Mouse (Mus musculus): ENCODE data around the gene Pafah1b2. TPM values are rescaled to one million over a fixed set of nuclear protein-coding genes. Genes with fewer than 3 reads are reported as not detected.

Pafah1b2 gene
- polyA plus RNA-seq, 1 experiment from 2014 or later = 290 TPM

- Histone ChIP-seq H3K9ac (no peak overlapping the region), H3K36me3 (replicated peaks) (no peaks in the 10 kb centered on the region), H3K4me3 (no peak overlapping the region), H3K27me3 (replicated peaks) (no peaks in the 10 kb centered on the region), H3K9me3 (no peaks in the 10 kb centered on the region), H3K4me1 (no peaks in the 10 kb centered on the region), H3K27ac (no peak overlapping the region), H3K4me2 (no peak overlapping the region)
- no peak for ATAC-seq (replicated peaks)
- 96% methylated on average over 13 of the region's 13 CpGs for WGBS
Observed at GRCm38 (mm10) chr9:46038786-46039185, 26.3 kb upstream of the Pafah1b2 start.

GRCm38 (mm10) chr9:46036881-46037280 is 24.4 kb upstream of the Pafah1b2 start:
- Histone ChIP-seq H3K9me3 (no peaks in the 10 kb centered on the region), H3K27ac (no peak overlapping the region), H3K36me3 (replicated peaks) (no peaks in the 10 kb centered on the region), H3K9ac (no peak overlapping the region), H3K4me3 (no peak overlapping the region), H3K27me3 (replicated peaks) (no peaks in the 10 kb centered on the region), H3K4me1 (peaks cover 8% of the 10 kb centered on the region; the same call in 1 of the 2 replicates), H3K4me2 (no peak overlapping the region)
- no peak for ATAC-seq (replicated peaks)
- 97% methylated on average over 8 of the region's 8 CpGs for WGBS

- no peaks in the 10 kb centered on the region for H3K9me3 ChIP-seq
- H3K4me2 ChIP-seq = no peak overlapping the region
- ATAC-seq (replicated peaks) = no peak
- H3K4me1 ChIP-seq = peaks cover 9% of the 10 kb centered on the region; the same call in 1 of the 2 replicates
- H3K27me3 ChIP-seq (replicated peaks) = no peaks in the 10 kb centered on the region
- no peak overlapping the region for H3K4me3 ChIP-seq
- H3K27ac ChIP-seq = no peak overlapping the region
- WGBS = 76% methylated on average over 9 of the region's 9 CpGs
- H3K36me3 ChIP-seq (replicated peaks) = no peaks in the 10 kb centered on the region
- no peak overlapping the region for H3K9ac ChIP-seq
Observed at GRCm38 (mm10) chr9:46035290-46035871, 22.9 kb upstream of the Pafah1b2 start.

DNA sequence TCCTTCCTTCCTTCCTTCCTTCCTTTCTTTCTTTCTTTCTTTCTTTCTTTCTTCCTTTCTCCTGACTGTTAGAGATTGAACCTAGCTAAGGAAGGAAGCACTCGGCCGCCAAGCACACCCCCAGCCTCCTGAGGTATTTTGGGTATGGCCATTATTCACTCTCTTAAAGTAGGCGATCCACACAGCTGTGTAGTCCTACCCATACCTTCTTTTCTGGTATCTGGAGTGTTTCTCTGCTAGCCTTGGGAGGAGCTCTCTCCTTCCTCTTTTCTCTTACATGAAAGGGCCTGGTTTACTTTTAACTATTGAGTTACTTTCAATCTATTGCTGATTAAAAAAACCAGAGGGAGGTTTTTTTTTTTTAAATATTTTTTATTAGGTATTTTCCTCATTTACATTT is 21.4 kb upstream of the Pafah1b2 start:
- no peak for ATAC-seq (replicated peaks)
- peaks cover 9% of the 10 kb centered on the region; the same call in 1 of the 2 replicates for H3K4me1 ChIP-seq
- no peaks in the 10 kb centered on the region for H3K36me3 ChIP-seq (replicated peaks)
- no peak overlapping the region for H3K27ac ChIP-seq
- H3K4me2 ChIP-seq = no peak overlapping the region
- no peak overlapping the region for H3K4me3 ChIP-seq
- no peaks in the 10 kb centered on the region for H3K27me3 ChIP-seq (replicated peaks)
- no peak overlapping the region for H3K9ac ChIP-seq
- H3K9me3 ChIP-seq = no peaks in the 10 kb centered on the region
- WGBS = 96% methylated on average over 3 of the region's 3 CpGs

DNA sequence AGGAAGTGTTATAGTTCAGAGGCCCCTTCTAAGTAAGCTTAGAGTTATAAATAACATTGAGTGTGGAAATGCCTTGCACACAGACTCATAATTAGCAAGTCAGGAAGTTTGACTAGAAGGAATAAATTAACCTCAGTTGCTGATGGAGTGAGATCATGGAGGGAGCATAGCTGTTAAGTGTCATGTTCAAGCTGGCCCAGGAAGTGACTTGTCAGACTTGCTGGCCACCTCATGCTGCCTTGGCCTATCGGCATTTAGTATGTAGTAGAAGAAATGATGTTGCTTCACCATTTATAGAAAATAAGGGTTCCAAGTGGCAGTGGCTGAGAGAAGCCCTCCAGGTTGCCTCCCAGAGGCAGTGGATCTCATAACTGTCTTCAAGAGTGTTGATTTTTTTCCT is 20.6 kb upstream of the Pafah1b2 start:
- ATAC-seq (replicated peaks) = no peak
- no peak overlapping the region for H3K9ac ChIP-seq
- H3K36me3 ChIP-seq (replicated peaks) = no peaks in the 10 kb centered on the region
- H3K27me3 ChIP-seq (replicated peaks) = no peaks in the 10 kb centered on the region
- H3K4me3 ChIP-seq = no peak overlapping the region
- no peak overlapping the region for H3K4me2 ChIP-seq
- H3K4me1 ChIP-seq = peaks cover 9% of the 10 kb centered on the region; the same call in 1 of the 2 replicates
- 84% methylated on average over 1 of the region's 1 CpGs for WGBS
- H3K27ac ChIP-seq = no peak overlapping the region
- no peaks in the 10 kb centered on the region for H3K9me3 ChIP-seq

DNA sequence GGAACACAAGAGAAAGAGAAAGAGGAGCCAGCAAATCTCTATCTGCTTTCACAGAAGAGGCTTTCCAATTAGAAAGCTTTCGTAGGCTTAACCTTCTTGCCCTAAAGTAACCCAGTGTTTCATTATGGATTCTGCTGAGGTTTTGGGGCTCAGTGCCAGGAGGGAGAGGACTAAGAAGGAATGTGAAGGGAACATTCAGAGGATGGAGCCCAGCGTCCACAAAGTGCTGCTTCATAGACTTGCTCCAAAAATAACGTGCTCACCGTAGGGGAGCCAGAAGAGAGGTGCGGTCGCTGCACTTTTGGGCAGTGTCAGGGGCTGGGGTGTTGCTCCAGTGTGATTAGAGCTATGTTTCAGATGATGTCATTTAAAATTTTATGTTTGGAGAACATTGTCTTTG is 19.7 kb upstream of the Pafah1b2 start:
- ATAC-seq (replicated peaks) = no peak
- H3K4me3 ChIP-seq = no peak overlapping the region
- peaks cover 9% of the 10 kb centered on the region; the same call in 1 of the 2 replicates for H3K4me1 ChIP-seq
- no peak overlapping the region for H3K27ac ChIP-seq
- no peaks in the 10 kb centered on the region for H3K27me3 ChIP-seq (replicated peaks)
- no peaks in the 10 kb centered on the region for H3K36me3 ChIP-seq (replicated peaks)
- WGBS = 72% methylated on average over 6 of the region's 6 CpGs
- H3K9ac ChIP-seq = no peak overlapping the region
- no peaks in the 10 kb centered on the region for H3K9me3 ChIP-seq
- no peak overlapping the region for H3K4me2 ChIP-seq

- no peaks in the 10 kb centered on the region for H3K27me3 ChIP-seq (replicated peaks)
- ATAC-seq (replicated peaks) = no peak
- no peaks in the 10 kb centered on the region for H3K9me3 ChIP-seq
- no peak overlapping the region for H3K9ac ChIP-seq
- no peak overlapping the region for H3K27ac ChIP-seq
- no peak overlapping the region for H3K4me3 ChIP-seq
- 87% methylated on average over 6 of the region's 6 CpGs for WGBS
- H3K4me1 ChIP-seq = peaks cover 9% of the 10 kb centered on the region; the same call in 1 of the 2 replicates
- no peak overlapping the region for H3K4me2 ChIP-seq
- H3K36me3 ChIP-seq (replicated peaks) = no peaks in the 10 kb centered on the region
Observed at GRCm38 (mm10) chr9:46030968-46031367, 18.5 kb upstream of the Pafah1b2 start.

GRCm38 (mm10) chr9:46030184-46030583 is 17.7 kb upstream of the Pafah1b2 start:
- 85% methylated on average over 5 of the region's 5 CpGs for WGBS
- Histone ChIP-seq H3K9ac (no peak overlapping the region), H3K4me2 (no peak overlapping the region), H3K9me3 (no peaks in the 10 kb centered on the region), H3K27me3 (replicated peaks) (no peaks in the 10 kb centered on the region), H3K4me3 (no peak overlapping the region), H3K27ac (no peak overlapping the region), H3K36me3 (replicated peaks) (no peaks in the 10 kb centered on the region), H3K4me1 (peaks cover 9% of the 10 kb centered on the region; the same call in 1 of the 2 replicates)
- no peak for ATAC-seq (replicated peaks)

DNA sequence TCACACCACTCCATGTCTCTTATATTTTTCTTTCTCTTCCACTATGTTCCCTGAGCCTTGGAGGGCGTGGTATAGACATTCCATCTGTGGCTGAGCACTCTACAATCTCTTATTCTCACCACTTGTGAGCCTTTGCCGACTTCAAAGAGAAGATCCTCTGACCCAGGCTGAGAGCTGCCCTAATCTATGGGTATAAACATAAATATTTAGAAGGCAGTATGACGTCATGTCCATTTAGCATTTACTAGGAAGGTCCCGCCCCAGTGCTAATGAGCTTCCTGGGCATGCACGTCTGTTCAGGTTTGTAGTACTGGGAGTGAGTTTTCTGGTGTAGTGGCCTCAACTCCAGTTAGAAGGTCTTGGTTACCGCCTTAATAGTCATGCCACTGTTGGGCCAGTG is 17.0 kb upstream of the Pafah1b2 start:
- no peak overlapping the region for H3K4me3 ChIP-seq
- no peak for ATAC-seq (replicated peaks)
- peaks cover 9% of the 10 kb centered on the region; the same call in 1 of the 2 replicates for H3K4me1 ChIP-seq
- no peaks in the 10 kb centered on the region for H3K27me3 ChIP-seq (replicated peaks)
- no peak overlapping the region for H3K4me2 ChIP-seq
- H3K9ac ChIP-seq = no peak overlapping the region
- H3K9me3 ChIP-seq = no peaks in the 10 kb centered on the region
- no peaks in the 10 kb centered on the region for H3K36me3 ChIP-seq (replicated peaks)
- WGBS = 73% methylated on average over 6 of the region's 6 CpGs
- H3K27ac ChIP-seq = no peak overlapping the region

DNA sequence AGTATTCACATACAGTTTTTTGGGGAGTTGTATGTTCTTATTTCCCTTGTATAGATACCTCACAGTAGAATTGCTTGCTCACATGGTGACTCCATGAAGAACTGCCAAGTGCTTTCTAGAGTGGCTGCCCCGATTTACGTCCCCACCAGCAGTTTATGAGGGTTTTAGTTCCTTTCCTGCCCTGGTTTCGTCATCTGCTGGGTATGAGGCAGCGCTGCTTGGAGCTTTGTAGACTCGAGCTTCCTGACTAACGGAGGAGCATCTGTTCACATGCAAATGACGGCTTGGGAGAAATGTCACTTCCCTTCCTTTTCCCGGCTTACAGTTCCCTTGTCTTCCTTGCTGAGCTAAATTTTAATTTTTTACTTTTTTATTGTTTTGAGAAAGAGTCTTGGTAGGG is 15.5 kb upstream of the Pafah1b2 start:
- ATAC-seq (replicated peaks) = no peak
- no peak overlapping the region for H3K4me2 ChIP-seq
- H3K4me3 ChIP-seq = no peak overlapping the region
- no peaks in the 10 kb centered on the region for H3K27me3 ChIP-seq (replicated peaks)
- 25% methylated on average over 8 of the region's 8 CpGs for WGBS
- H3K9me3 ChIP-seq = no peaks in the 10 kb centered on the region
- H3K27ac ChIP-seq = no peak overlapping the region
- H3K36me3 ChIP-seq (replicated peaks) = no peaks in the 10 kb centered on the region
- peaks cover 9% of the 10 kb centered on the region; the same call in 1 of the 2 replicates for H3K4me1 ChIP-seq
- no peak overlapping the region for H3K9ac ChIP-seq

- H3K9ac ChIP-seq = no peak overlapping the region
- WGBS = 85% methylated on average over 9 of the region's 9 CpGs
- no peak overlapping the region for H3K27ac ChIP-seq
- H3K4me1 ChIP-seq = no peaks in the 10 kb centered on the region
- H3K36me3 ChIP-seq (replicated peaks) = no peaks in the 10 kb centered on the region
- no peak overlapping the region for H3K4me2 ChIP-seq
- no peaks in the 10 kb centered on the region for H3K27me3 ChIP-seq (replicated peaks)
- H3K4me3 ChIP-seq = no peak overlapping the region
- no peaks in the 10 kb centered on the region for H3K9me3 ChIP-seq
- no peak for ATAC-seq (replicated peaks)
Observed at GRCm38 (mm10) chr9:46026058-46026849, 13.8 kb upstream of the Pafah1b2 start.

- no peak overlapping the region for H3K4me3 ChIP-seq
- 94% methylated on average over 11 of the region's 11 CpGs for WGBS
- no peak for ATAC-seq (replicated peaks)
Observed at GRCm38 (mm10) chr9:46023591-46023990, 11.1 kb upstream of the Pafah1b2 start.

DNA sequence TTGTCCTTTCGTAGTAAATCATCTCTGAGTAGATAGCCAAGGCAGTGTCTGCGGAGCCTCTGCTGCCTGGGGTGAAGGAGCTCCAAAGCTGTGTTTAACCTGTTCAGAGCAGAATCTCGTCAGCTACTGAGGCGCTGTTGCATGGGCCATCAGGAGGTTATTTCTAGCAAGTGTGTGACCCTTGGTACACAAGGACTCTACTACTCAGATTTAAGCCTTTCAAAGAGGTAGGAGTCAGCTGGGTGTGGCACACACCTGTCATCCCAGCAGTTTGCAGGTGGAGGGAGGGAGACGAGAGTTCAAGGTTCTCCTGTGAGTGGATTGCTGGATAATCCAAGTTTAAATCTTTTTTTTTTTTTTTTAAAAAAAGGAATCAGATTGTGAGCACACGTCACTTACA is 7.5 kb upstream of the Pafah1b2 start:
- Histone ChIP-seq H3K4me2 (no peak overlapping the region), H3K4me3 (no peak overlapping the region), H3K27me3 (replicated peaks) (no peaks in the 10 kb centered on the region), H3K36me3 (replicated peaks) (no peaks in the 10 kb centered on the region), H3K27ac (no peak overlapping the region), H3K9ac (no peak overlapping the region), H3K9me3 (no peaks in the 10 kb centered on the region), H3K4me1 (peaks cover 17% of the 10 kb centered on the region)
- no peak for ATAC-seq (replicated peaks)
- WGBS = 84% methylated on average over 6 of the region's 6 CpGs

More at GRCm38 (mm10) chr9:46023591-46023990, 11.1 kb upstream of the Pafah1b2 start:
- Histone ChIP-seq H3K4me1 (no peaks in the 10 kb centered on the region), H3K9ac (no peak overlapping the region), H3K36me3 (replicated peaks) (no peaks in the 10 kb centered on the region), H3K27ac (no peak overlapping the region), H3K4me2 (no peak overlapping the region), H3K9me3 (no peaks in the 10 kb centered on the region), H3K27me3 (replicated peaks) (no peaks in the 10 kb centered on the region)
